Mouse (Mus musculus) neutrophil, adult 83 days (primary cell): Measurements from ENCODE around the gene Stt3b. TPM values are rescaled to one million over a fixed set of nuclear protein-coding genes. Genes with fewer than 3 reads are reported as not detected.

Experiments used
- total RNA-seq, 2 experiments: library from RNA; stranded (reverse); gene quantifications; one replicate each; pipeline ENCODE4 v1.2.4; 2023

Stt3b gene
- 10 to 100 TPM; 62.4 to 66.0 TPM for total RNA-seq

GRCm38 (mm10) chr9:115310346-115311222, at the start of gene Stt3b:
TSS of gene Stt3b (minus strand) at chr9:115310421.

